Mouse (Mus musculus) neural tube, embryonic 11.5 days (tissue): ENCODE results near the gene Prr12. TPM values are rescaled to one million over a fixed set of nuclear protein-coding genes. Genes with fewer than 3 reads are reported as not detected.

Source experiments
- ATAC-seq: fragments of 200-750 bp; cut with Nextera tagmentation; 2 replicates; pipeline ENCODE4 v1.8.0; 2017; ENCODE audit warnings: moderate number of reproducible peaks, mild to moderate bottlenecking, moderate TSS enrichment, moderate library complexity; ENCODE audit not compliant: insufficient read depth, low FRiP score, low TSS enrichment
- DNase-seq: peaks from one replicate; pipeline ENCODE4 v3.0.0-alpha.2; 2015; ENCODE audit warnings: low spot score
- H3K27ac ChIP-seq: fragments of 300-500 bp; sonication (generic); 2 replicates; pipeline ENCODE4 v1.5.1; 2014; ENCODE audit warnings: low read depth, mild to moderate bottlenecking, low read length
- H3K27me3 ChIP-seq: fragments of 300-500 bp; sonication (generic); 2 replicates; pipeline ENCODE4 v1.6.1; 2014; ENCODE audit warnings: mild to moderate bottlenecking, low read length, mixed read lengths; ENCODE audit not compliant: control insufficient read depth, insufficient read depth
- H3K36me3 ChIP-seq: fragments of 300-500 bp; sonication (generic); 2 replicates; pipeline ENCODE4 v1.6.1; 2014; ENCODE audit warnings: mild to moderate bottlenecking, low read length, moderate library complexity, mixed read lengths; ENCODE audit not compliant: control insufficient read depth, insufficient read depth
- H3K4me1 ChIP-seq: fragments of 300-500 bp; sonication (generic); 2 replicates; pipeline ENCODE4 v1.6.1; 2014; ENCODE audit warnings: low read length, mixed read lengths; ENCODE audit not compliant: control insufficient read depth, insufficient read depth
- H3K4me2 ChIP-seq: fragments of 300-500 bp; sonication (generic); 2 replicates; pipeline ENCODE4 v1.6.1; 2014; ENCODE audit warnings: low read depth, mild to moderate bottlenecking, moderate library complexity
- H3K4me3 ChIP-seq: fragments of 300-500 bp; sonication (generic); 2 replicates; pipeline ENCODE4 v1.5.1; 2014; ENCODE audit warnings: low read depth, low read length
- H3K9ac ChIP-seq: fragments of 300-500 bp; sonication (generic); 2 replicates; pipeline ENCODE4 v1.6.1; 2014; ENCODE audit warnings: mild to moderate bottlenecking, low read length
- H3K9me3 ChIP-seq: fragments of 300-500 bp; sonication (generic); 2 replicates; pipeline ENCODE4 v1.6.1; 2016; ENCODE audit warnings: low read length; ENCODE audit not compliant: control insufficient read depth
- WGBS: fragments of 180-500 bp; shearing (Covaris S2); extraction: QIAGEN DNeasy Blood & Tissue Kit; methylation state at CpG from one replicate; pipeline ENCODE4 v1.1.7; 2014; 5-methylcytosine and 5-hydroxymethylcytosine counted together
- microRNA-seq: library from miRNA; unstranded; fragments of <30 nt; microRNA quantifications from one replicate; pipeline ENCODE4, GENCODE M21; 2016
- polyA plus RNA-seq: library from polyadenylated mRNA; unstranded; fragments of >200 nt; fragmentation: Nextera tagmentation; extraction: Ambion mirVana; gene quantifications from 2 replicates; pipeline ENCODE4 v1.2.1, GENCODE M21; 2014

Prr12 gene
- polyA plus RNA-seq, 1 experiment from 2014 or later = 13.2 TPM

DNA sequence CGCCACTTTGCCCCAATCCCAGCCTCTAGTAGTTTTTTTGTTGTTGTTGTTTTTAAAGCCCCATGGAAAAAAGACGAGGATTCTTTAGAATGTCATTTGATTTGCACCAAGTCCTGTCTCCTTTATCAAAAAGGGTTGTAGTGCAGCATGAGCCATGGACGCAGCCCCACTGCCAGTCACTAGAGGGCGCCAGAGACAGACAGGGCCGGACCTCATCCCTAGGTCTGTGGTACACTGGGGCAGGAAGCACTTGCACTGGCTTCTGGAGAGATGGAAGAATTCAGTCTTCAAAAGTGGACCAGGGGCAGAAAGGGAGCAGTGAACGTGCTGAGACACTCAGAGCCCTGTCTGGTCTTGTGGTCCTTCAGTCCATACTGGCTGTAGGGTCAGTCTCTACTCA lies 69.6 kb downstream of the Prr12 start:
- no peak overlapping the region for H3K4me2 ChIP-seq
- 39% methylated on average over 6 of the region's 6 CpGs for WGBS
- no peaks in the 10 kb centered on the region for H3K27me3 ChIP-seq
- H3K4me3 ChIP-seq = no peak overlapping the region
- H3K9ac ChIP-seq = no peak overlapping the region
- no peak overlapping the region for H3K27ac ChIP-seq
- DNase-seq (peak; percentile 88), ATAC-seq (no peak)
- no peaks in the 10 kb centered on the region for H3K9me3 ChIP-seq
- peaks cover 6% of the 10 kb centered on the region for H3K4me1 ChIP-seq
- H3K36me3 ChIP-seq = peaks cover 35% of the 10 kb centered on the region

DNA sequence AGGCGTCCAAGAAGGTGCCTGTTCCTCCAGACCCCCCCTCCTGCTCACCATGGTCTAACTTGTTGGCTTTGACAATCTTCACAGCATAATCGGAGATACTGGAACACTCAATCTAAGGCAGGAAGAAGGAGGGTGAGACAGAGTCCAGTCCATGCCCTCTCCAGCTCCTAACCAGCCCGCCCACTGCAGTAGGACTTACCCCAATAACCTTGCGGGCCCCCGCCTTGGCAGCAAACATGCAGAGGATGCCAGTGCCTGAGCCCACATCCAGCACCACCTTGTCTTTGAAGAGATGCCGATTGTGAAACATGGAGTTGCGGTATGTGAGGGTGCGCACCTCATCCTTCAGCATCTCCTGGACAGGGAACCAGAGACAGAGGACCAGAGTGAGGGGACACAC lies 71.1 kb downstream of the Prr12 start:
- Histone ChIP-seq H3K27me3 (no peaks in the 10 kb centered on the region), H3K4me2 (no peak overlapping the region), H3K4me1 (peaks cover 6% of the 10 kb centered on the region), H3K9me3 (no peaks in the 10 kb centered on the region), H3K4me3 (no peak overlapping the region), H3K27ac (no peak overlapping the region), H3K9ac (no peak overlapping the region), H3K36me3 (peaks cover 50% of the 10 kb centered on the region)
- no peak for DNase-seq
- ATAC-seq = no peak
- WGBS = 95% methylated on average over 8 of the region's 8 CpGs

DNA sequence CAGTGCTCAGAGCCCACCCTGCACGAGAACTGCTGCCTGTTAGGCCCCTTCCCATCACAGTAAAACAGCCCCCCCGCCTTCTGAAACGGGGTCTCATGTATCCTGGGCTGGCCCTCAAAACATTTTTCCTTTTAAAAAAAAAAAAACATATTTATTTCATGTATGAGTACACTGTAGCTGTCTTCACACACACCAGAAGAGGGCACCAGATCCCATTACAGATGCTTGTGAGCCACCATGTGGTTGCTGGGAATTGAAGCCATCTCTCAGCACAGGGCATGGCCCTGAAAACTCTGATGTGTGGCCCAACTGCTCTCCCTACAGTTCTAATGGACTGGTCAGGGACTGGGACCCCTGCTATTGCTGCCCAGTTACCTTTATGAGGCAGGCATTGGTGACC lies 74.4 kb downstream of the Prr12 start:
- peaks cover 48% of the 10 kb centered on the region for H3K36me3 ChIP-seq
- no peak overlapping the region for H3K9ac ChIP-seq
- H3K4me1 ChIP-seq = peaks cover 7% of the 10 kb centered on the region; the same call in 1 of the 2 replicates
- no peak overlapping the region for H3K4me2 ChIP-seq
- H3K27me3 ChIP-seq = no peaks in the 10 kb centered on the region
- H3K4me3 ChIP-seq = no peak overlapping the region
- 98% methylated on average over 3 of the region's 3 CpGs for WGBS
- no peak overlapping the region for H3K27ac ChIP-seq
- no peak for DNase-seq
- ATAC-seq = no peak
- H3K9me3 ChIP-seq = no peaks in the 10 kb centered on the region

Small RNAs within 50 kb of the gene (microRNA-seq; reads per million reads assigned to microRNA genes)
- not detected for gene Mir7054

Other genes starting within 250 kb of the Prr12 start
- 64.2 and 68.3 TPM in 2 replicates for gene Nup62, start 236.8 kb downstream of the Prr12 start, polyA plus RNA-seq
- gene Il4i1, start 236.5 kb downstream of the Prr12 start, polyA plus RNA-seq = 0.65 and 1.1 TPM in 2 replicates
- 2.1 and 3.1 TPM in 2 replicates for gene Atf5, start 236.2 kb downstream of the Prr12 start, polyA plus RNA-seq
- gene Akt1s1, start 203.9 kb downstream of the Prr12 start, polyA plus RNA-seq = 37.2 and 49.3 TPM in 2 replicates
- gene Tbc1d17, start 203.8 kb downstream of the Prr12 start, polyA plus RNA-seq = 69.3 and 93.0 TPM in 2 replicates
- gene Pnkp, start 195.7 kb downstream of the Prr12 start, polyA plus RNA-seq = 30.2 and 30.6 TPM in 2 replicates
- gene Ptov1, start 183.1 kb downstream of the Prr12 start, polyA plus RNA-seq = 418 and 419 TPM in 2 replicates
- 87.7 and 93.1 TPM in 2 replicates for gene Med25, start 160.2 kb downstream of the Prr12 start, polyA plus RNA-seq
- 18.7 and 20.0 TPM in 2 replicates for gene Fuz, start 156.8 kb downstream of the Prr12 start, polyA plus RNA-seq
- gene Ap2a1, start 123.4 kb downstream of the Prr12 start, polyA plus RNA-seq = 92.5 and 95.0 TPM in 2 replicates
- gene Tsks, start 109.7 kb downstream of the Prr12 start, polyA plus RNA-seq = 0.27 TPM in 1 of 2 replicates, not detected in the other
- gene Cpt1c, start 78.0 kb downstream of the Prr12 start, polyA plus RNA-seq = 22.0 and 25.2 TPM in 2 replicates
- gene Prmt1, start 66.3 kb downstream of the Prr12 start, polyA plus RNA-seq = 304 and 319 TPM in 2 replicates
- gene Irf3, start 55.2 kb downstream of the Prr12 start, polyA plus RNA-seq = 67.1 and 72.3 TPM in 2 replicates
- 51.6 and 52.9 TPM in 2 replicates for gene Bcl2l12, start 54.2 kb downstream of the Prr12 start, polyA plus RNA-seq
- 54.7 and 57.6 TPM in 2 replicates for gene Scaf1, start 36.5 kb downstream of the Prr12 start, polyA plus RNA-seq
- 17.7 and 20.0 TPM in 2 replicates for gene Rras, start 34.9 kb downstream of the Prr12 start, polyA plus RNA-seq
- 59.3 and 65.1 TPM in 2 replicates for gene Nosip, start 9.5 kb upstream of the Prr12 start, polyA plus RNA-seq
- gene Prrg2, start 9.8 kb upstream of the Prr12 start, polyA plus RNA-seq = 14.8 and 16.2 TPM in 2 replicates
- gene Rcn3, start 39.3 kb upstream of the Prr12 start, polyA plus RNA-seq = 142 and 151 TPM in 2 replicates
- gene Fcgrt, start 51.0 kb upstream of the Prr12 start, polyA plus RNA-seq = 11.3 and 12.8 TPM in 2 replicates
- 1,454 and 1,462 TPM in 2 replicates for gene Rps11, start 71.6 kb upstream of the Prr12 start, polyA plus RNA-seq
- gene Rpl13a, start 75.9 kb upstream of the Prr12 start, polyA plus RNA-seq = 1,071 and 1,190 TPM in 2 replicates
- 0.21 and 0.30 TPM in 2 replicates for gene Gm45713, start 83.3 kb upstream of the Prr12 start, polyA plus RNA-seq
- gene Flt3l, start 83.6 kb upstream of the Prr12 start, polyA plus RNA-seq = 0.76 and 0.85 TPM in 2 replicates
- 98.4 and 108 TPM in 2 replicates for gene Pih1d1, start 101.4 kb upstream of the Prr12 start, polyA plus RNA-seq
- gene Aldh16a1, start 101.7 kb upstream of the Prr12 start, polyA plus RNA-seq = 34.2 and 37.6 TPM in 2 replicates
- gene Slc17a7, start 111.1 kb upstream of the Prr12 start, polyA plus RNA-seq = 2.3 and 3.6 TPM in 2 replicates
- not detected in 2 replicates for gene Gfy, start 126.7 kb upstream of the Prr12 start, polyA plus RNA-seq
- not detected in 2 replicates for gene Pth2, start 128.1 kb upstream of the Prr12 start, polyA plus RNA-seq
- 0.27 and 0.47 TPM in 2 replicates for gene Ccdc155, start 152.0 kb upstream of the Prr12 start, polyA plus RNA-seq
- 3.1 and 5.2 TPM in 2 replicates for gene Dkkl1, start 159.3 kb upstream of the Prr12 start, polyA plus RNA-seq
- gene Tead2, start 162.9 kb upstream of the Prr12 start, polyA plus RNA-seq = 247 and 252 TPM in 2 replicates
- gene Cd37, start 186.2 kb upstream of the Prr12 start, polyA plus RNA-seq = 0.74 and 0.76 TPM in 2 replicates
- gene Slc6a16, start 188.2 kb upstream of the Prr12 start, polyA plus RNA-seq = 0.11 TPM in 1 of 2 replicates, not detected in the other
- gene Slc6a21, start 224.6 kb upstream of the Prr12 start, polyA plus RNA-seq = not detected in 2 replicates